Mouse (Mus musculus): ENCODE data around the gene Ksr2. TPM values are rescaled to one million over a fixed set of nuclear protein-coding genes. Genes with fewer than 3 reads are reported as not detected.

Gene Ksr2
- 1.1 and 1.4 TPM in 2 replicates for polyA plus RNA-seq (2014; fragmentation: Nextera tagmentation; extraction: Ambion mirVana)

- peak within 1 kb of the TSS; percentile 89 for H3K4me2 ChIP-seq (ENCODE audit: low read depth)
- no peaks in the 10 kb centered on the region for H3K36me3 ChIP-seq (ENCODE audit: control insufficient read depth, insufficient read depth, low read length)
- peak within 1 kb of the TSS; percentile 79 for H3K27ac ChIP-seq (ENCODE audit: low read depth, low read length)
- 0 out of 2 replicates have a peak, but pooled peaks cover 2% of the 10 kb centered on the region for H3K4me1 ChIP-seq (ENCODE audit: control insufficient read depth, insufficient read depth, low read length)
- ATAC-seq (ENCODE audit: insufficient read depth, low FRiP score, low TSS enrichment) (peak; percentile 88), DNase-seq (ENCODE audit: low spot score) (peak; percentile 75)
- under 1% methylated on average over 83 of the region's 89 CpGs for WGBS
- H3K27me3 ChIP-seq (ENCODE audit: control insufficient read depth, insufficient read depth, low read length), result peaks cover 12% of the 10 kb centered on the region
- H3K9me3 ChIP-seq (ENCODE audit: control insufficient read depth, low read length), result no peaks in the 10 kb centered on the region
- peak within 1 kb of the TSS; percentile 61 for H3K4me3 ChIP-seq (ENCODE audit: low read depth, low read length)
- H3K9ac ChIP-seq (ENCODE audit: low read length), result peak within 1 kb of the TSS; percentile 68
These were observed at the start of gene Ksr2 for GRCm38 (mm10) chr5:117413507-117414501. Ksr2 (plus strand) TSS chr5:117414000.

DNA sequence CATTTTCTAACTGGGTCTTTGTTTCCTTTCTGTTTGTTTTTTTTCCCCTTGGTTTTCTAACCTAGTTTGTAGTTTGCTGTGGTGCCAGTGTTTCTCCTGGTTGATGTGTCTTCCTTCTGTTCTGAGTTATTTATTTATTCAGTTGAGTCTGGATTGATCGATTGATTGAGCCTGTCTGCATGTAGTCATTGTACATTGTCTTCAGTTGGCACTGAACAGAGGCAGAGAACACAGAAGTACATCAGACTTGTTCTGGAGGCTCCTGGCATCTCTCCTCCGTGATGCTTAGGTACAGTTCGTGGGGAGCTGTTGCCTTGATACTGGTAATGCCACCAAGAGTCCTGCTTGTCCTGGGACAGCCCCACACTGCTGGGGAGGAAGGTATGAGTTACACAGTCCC is 49.0 kb upstream of the Ksr2 start:
- H3K9me3 ChIP-seq (ENCODE audit: control insufficient read depth, low read length), result no peaks in the 10 kb centered on the region
- H3K4me1 ChIP-seq (ENCODE audit: control insufficient read depth, insufficient read depth, low read length), result peaks cover 12% of the 10 kb centered on the region
- 86% methylated on average over 3 of the region's 3 CpGs for WGBS
- no peak for ATAC-seq (ENCODE audit: insufficient read depth, low FRiP score, low TSS enrichment)
- DNase-seq (ENCODE audit: low spot score), result no peak
- peaks cover 2% of the 10 kb centered on the region; the same call in 1 of the 2 replicates for H3K36me3 ChIP-seq (ENCODE audit: control insufficient read depth, insufficient read depth, low read length)
- H3K4me3 ChIP-seq (ENCODE audit: low read depth, low read length), result no peak overlapping the region
- no peak overlapping the region for H3K27ac ChIP-seq (ENCODE audit: low read depth, low read length)
- no peak overlapping the region for H3K4me2 ChIP-seq (ENCODE audit: low read depth)
- H3K27me3 ChIP-seq (ENCODE audit: control insufficient read depth, insufficient read depth, low read length), result no peaks in the 10 kb centered on the region
- no peak overlapping the region for H3K9ac ChIP-seq (ENCODE audit: low read length)

GRCm38 (mm10) chr5:117365904-117366561 is 47.8 kb upstream of the Ksr2 start:
- Histone ChIP-seq H3K4me1 (ENCODE audit: control insufficient read depth, insufficient read depth, low read length) (peaks cover 6% of the 10 kb centered on the region), H3K9ac (ENCODE audit: low read length) (no peak overlapping the region), H3K27me3 (ENCODE audit: control insufficient read depth, insufficient read depth, low read length) (no peaks in the 10 kb centered on the region), H3K36me3 (ENCODE audit: control insufficient read depth, insufficient read depth, low read length) (peaks cover 2% of the 10 kb centered on the region), H3K27ac (ENCODE audit: low read depth, low read length) (no peak overlapping the region), H3K9me3 (ENCODE audit: control insufficient read depth, low read length) (no peaks in the 10 kb centered on the region), H3K4me2 (ENCODE audit: low read depth) (no peak overlapping the region), H3K4me3 (ENCODE audit: low read depth, low read length) (no peak overlapping the region)
- no peak for ATAC-seq (ENCODE audit: insufficient read depth, low FRiP score, low TSS enrichment)
- WGBS, result 90% methylated on average over 13 of the region's 13 CpGs
- DNase-seq (ENCODE audit: low spot score), result no peak

DNA sequence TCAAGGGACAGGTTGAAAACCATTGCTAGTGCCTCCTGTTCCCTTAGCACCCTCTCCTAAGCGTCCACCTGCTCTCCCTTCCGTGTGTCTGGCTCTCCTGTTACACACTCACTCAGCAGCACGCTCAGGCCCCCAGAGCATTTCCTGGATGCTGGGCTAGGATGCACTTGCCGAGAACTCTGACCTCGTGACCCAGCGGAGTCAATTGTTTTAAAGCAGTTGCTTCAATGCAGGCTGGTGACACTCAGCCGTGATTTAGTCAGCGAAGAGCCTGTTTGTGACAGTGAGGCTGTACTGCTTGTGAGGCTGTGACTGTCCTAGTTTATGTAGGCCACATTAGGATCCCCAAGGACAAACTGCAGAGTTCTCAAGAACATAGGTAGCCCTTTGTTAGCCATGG is 46.6 kb upstream of the Ksr2 start:
- DNase-seq (ENCODE audit: low spot score), result peak; percentile 34
- Histone ChIP-seq H3K4me1 (ENCODE audit: control insufficient read depth, insufficient read depth, low read length) (peaks cover 6% of the 10 kb centered on the region), H3K36me3 (ENCODE audit: control insufficient read depth, insufficient read depth, low read length) (peaks cover 2% of the 10 kb centered on the region), H3K27me3 (ENCODE audit: control insufficient read depth, insufficient read depth, low read length) (no peaks in the 10 kb centered on the region), H3K27ac (ENCODE audit: low read depth, low read length) (no peak overlapping the region), H3K4me3 (ENCODE audit: low read depth, low read length) (no peak overlapping the region), H3K4me2 (ENCODE audit: low read depth) (no peak overlapping the region), H3K9ac (ENCODE audit: low read length) (no peak overlapping the region), H3K9me3 (ENCODE audit: control insufficient read depth, low read length) (no peaks in the 10 kb centered on the region)
- no peak for ATAC-seq (ENCODE audit: insufficient read depth, low FRiP score, low TSS enrichment)
- 24% methylated on average over 8 of the region's 8 CpGs for WGBS

- Histone ChIP-seq H3K27ac (ENCODE audit: low read depth, low read length) (no peak overlapping the region), H3K4me2 (ENCODE audit: low read depth) (no peak overlapping the region), H3K27me3 (ENCODE audit: control insufficient read depth, insufficient read depth, low read length) (no peaks in the 10 kb centered on the region), H3K4me3 (ENCODE audit: low read depth, low read length) (no peak overlapping the region), H3K36me3 (ENCODE audit: control insufficient read depth, insufficient read depth, low read length) (peaks cover 2% of the 10 kb centered on the region), H3K4me1 (ENCODE audit: control insufficient read depth, insufficient read depth, low read length) (peaks cover 6% of the 10 kb centered on the region), H3K9me3 (ENCODE audit: control insufficient read depth, low read length) (no peaks in the 10 kb centered on the region), H3K9ac (ENCODE audit: low read length) (no peak overlapping the region)
- 90% methylated on average over 10 of the region's 10 CpGs for WGBS
- no peak for ATAC-seq (ENCODE audit: insufficient read depth, low FRiP score, low TSS enrichment)
- no peak for DNase-seq (ENCODE audit: low spot score)
These were observed 43.2 kb upstream of the Ksr2 start for GRCm38 (mm10) chr5:117370592-117370991.

DNA sequence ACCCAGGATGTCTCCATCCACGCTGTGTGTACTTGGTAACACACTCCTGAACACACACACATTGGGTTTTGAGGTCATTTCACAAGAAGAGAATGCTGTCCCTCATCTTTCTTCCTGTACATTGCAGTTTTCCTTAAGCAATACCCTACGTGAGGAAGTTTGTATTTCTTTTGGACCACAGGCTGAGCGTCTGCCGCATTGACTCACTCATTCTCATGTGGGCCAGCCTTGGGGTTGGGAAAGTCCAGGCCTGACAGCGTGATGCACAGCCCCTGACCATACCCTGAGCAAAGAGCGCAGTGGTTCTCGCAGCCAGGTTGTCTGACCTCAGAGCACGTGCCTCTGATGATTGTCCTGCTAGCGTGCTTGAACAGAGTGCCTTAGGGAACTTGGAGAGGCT is 40.4 kb upstream of the Ksr2 start:
- no peak overlapping the region for H3K4me3 ChIP-seq (ENCODE audit: low read depth, low read length)
- H3K9ac ChIP-seq (ENCODE audit: low read length), result no peak overlapping the region
- 95% methylated on average over 9 of the region's 9 CpGs for WGBS
- no peaks in the 10 kb centered on the region for H3K27me3 ChIP-seq (ENCODE audit: control insufficient read depth, insufficient read depth, low read length)
- H3K9me3 ChIP-seq (ENCODE audit: control insufficient read depth, low read length), result no peaks in the 10 kb centered on the region
- DNase-seq (ENCODE audit: low spot score) (no peak), ATAC-seq (ENCODE audit: insufficient read depth, low FRiP score, low TSS enrichment) (no peak)
- no peaks in the 10 kb centered on the region for H3K4me1 ChIP-seq (ENCODE audit: control insufficient read depth, insufficient read depth, low read length)
- H3K4me2 ChIP-seq (ENCODE audit: low read depth), result no peak overlapping the region
- peaks cover 2% of the 10 kb centered on the region for H3K36me3 ChIP-seq (ENCODE audit: control insufficient read depth, insufficient read depth, low read length)
- no peak overlapping the region for H3K27ac ChIP-seq (ENCODE audit: low read depth, low read length)

GRCm38 (mm10) chr5:117374372-117375049 is 39.3 kb upstream of the Ksr2 start:
- H3K9ac ChIP-seq (ENCODE audit: low read length), result no peak overlapping the region
- H3K36me3 ChIP-seq (ENCODE audit: control insufficient read depth, insufficient read depth, low read length), result no peaks in the 10 kb centered on the region; the same call in none of the 2 replicates

DNA sequence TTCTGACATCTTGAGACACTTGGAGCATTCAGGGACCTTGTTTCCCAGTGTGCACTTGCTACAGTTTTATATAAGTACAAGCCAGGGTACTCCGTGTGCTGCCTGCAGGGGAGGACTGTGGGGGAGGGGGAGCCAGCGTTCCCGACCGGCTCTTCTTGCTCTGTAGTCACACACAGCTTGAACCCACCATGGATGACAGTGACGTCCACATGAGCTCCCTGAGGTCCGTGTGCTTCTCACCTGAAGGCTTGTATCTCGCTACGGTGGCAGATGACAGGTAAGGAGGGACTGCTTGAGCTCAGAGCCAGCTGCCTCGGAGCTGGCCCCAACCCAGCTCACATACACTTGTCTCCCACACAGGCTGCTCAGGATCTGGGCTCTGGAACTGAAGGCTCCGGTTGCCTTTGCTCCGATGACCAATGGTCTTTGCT is 37.5 kb upstream of the Ksr2 start:
- Histone ChIP-seq H3K27ac (ENCODE audit: low read depth, low read length) (no peak overlapping the region), H3K4me2 (ENCODE audit: low read depth) (no peak overlapping the region), H3K36me3 (ENCODE audit: control insufficient read depth, insufficient read depth, low read length) (peaks cover 5% of the 10 kb centered on the region), H3K4me3 (ENCODE audit: low read depth, low read length) (no peak overlapping the region), H3K9me3 (ENCODE audit: control insufficient read depth, low read length) (no peaks in the 10 kb centered on the region), H3K27me3 (ENCODE audit: control insufficient read depth, insufficient read depth, low read length) (no peaks in the 10 kb centered on the region), H3K9ac (ENCODE audit: low read length) (no peak overlapping the region), H3K4me1 (ENCODE audit: control insufficient read depth, insufficient read depth, low read length) (no peaks in the 10 kb centered on the region)
- DNase-seq (ENCODE audit: low spot score) (no peak), ATAC-seq (ENCODE audit: insufficient read depth, low FRiP score, low TSS enrichment) (no peak)
- 78% methylated on average over 11 of the region's 11 CpGs for WGBS

More at GRCm38 (mm10) chr5:117374372-117375049, 39.3 kb upstream of the Ksr2 start:
- Histone ChIP-seq H3K27me3 (ENCODE audit: control insufficient read depth, insufficient read depth, low read length) (no peaks in the 10 kb centered on the region), H3K4me3 (ENCODE audit: low read depth, low read length) (no peak overlapping the region), H3K9me3 (ENCODE audit: control insufficient read depth, low read length) (no peaks in the 10 kb centered on the region), H3K4me1 (ENCODE audit: control insufficient read depth, insufficient read depth, low read length) (no peaks in the 10 kb centered on the region), H3K4me2 (ENCODE audit: low read depth) (no peak overlapping the region), H3K27ac (ENCODE audit: low read depth, low read length) (no peak overlapping the region)
- no peak for ATAC-seq (ENCODE audit: insufficient read depth, low FRiP score, low TSS enrichment)
- DNase-seq (ENCODE audit: low spot score), result no peak
- WGBS, result 90% methylated on average over 7 of the region's 7 CpGs
